Mouse (Mus musculus): Measurements from ENCODE around the gene Plcb4. TPM values are rescaled to one million over a fixed set of nuclear protein-coding genes. Genes with fewer than 3 reads are reported as not detected.

The Plcb4 gene
- polyA plus RNA-seq, 1 experiment = 42.0 TPM

GRCm38 (mm10) chr2:135834435-135834834, 175.6 kb downstream of the Plcb4 start:
- H3K4me3 ChIP-seq (ENCODE audit: insufficient read depth, low read length) = no peak overlapping the region
- H3K27ac ChIP-seq (ENCODE audit: insufficient read depth, low read length) = no peak overlapping the region
- peaks cover 5% of the 10 kb centered on the region for H3K4me1 ChIP-seq (ENCODE audit: control insufficient read depth, insufficient read depth, low read length)
- TF ChIP-seq POLR2A (IDR thresholded peaks at IDR 0.05; ENCODE audit: extremely low read depth, insufficient read depth, low read length) (no peak), CTCF (IDR thresholded peaks at IDR 0.05; ENCODE audit: extremely low read depth, insufficient read depth, low read length) (no peak)

- H3K27ac ChIP-seq (ENCODE audit: insufficient read depth, low read length) = no peak overlapping the region
- H3K4me1 ChIP-seq (ENCODE audit: control insufficient read depth, insufficient read depth, low read length) = peaks cover 5% of the 10 kb centered on the region
- TF ChIP-seq POLR2A (IDR thresholded peaks at IDR 0.05; ENCODE audit: extremely low read depth, insufficient read depth, low read length) (no peak), CTCF (IDR thresholded peaks at IDR 0.05; ENCODE audit: extremely low read depth, insufficient read depth, low read length) (no peak)
- no peak overlapping the region for H3K4me3 ChIP-seq (ENCODE audit: insufficient read depth, low read length)
Observed at GRCm38 (mm10) chr2:135835911-135836310, 177.1 kb downstream of the Plcb4 start.

- no peak for TF ChIP-seq CTCF (IDR thresholded peaks at IDR 0.05; ENCODE audit: extremely low read depth, insufficient read depth, low read length)
- TF ChIP-seq POLR2A (IDR thresholded peaks at IDR 0.05; ENCODE audit: extremely low read depth, insufficient read depth, low read length) = no peak
- Histone ChIP-seq H3K4me1 (ENCODE audit: control insufficient read depth, insufficient read depth, low read length) (peaks cover 5% of the 10 kb centered on the region), H3K27ac (ENCODE audit: insufficient read depth, low read length) (no peak overlapping the region)
Observed at GRCm38 (mm10) chr2:135836426-135836825, 177.6 kb downstream of the Plcb4 start.

GRCm38 (mm10) chr2:135837730-135838129, 178.9 kb downstream of the Plcb4 start:
- TF ChIP-seq CTCF (IDR thresholded peaks at IDR 0.05; ENCODE audit: extremely low read depth, insufficient read depth, low read length) (no peak), POLR2A (IDR thresholded peaks at IDR 0.05; ENCODE audit: extremely low read depth, insufficient read depth, low read length) (no peak)
- Histone ChIP-seq H3K4me3 (ENCODE audit: insufficient read depth, low read length) (no peak overlapping the region), H3K4me1 (ENCODE audit: control insufficient read depth, insufficient read depth, low read length) (peaks cover 5% of the 10 kb centered on the region), H3K27ac (ENCODE audit: insufficient read depth, low read length) (no peak overlapping the region)

More at GRCm38 (mm10) chr2:135836426-135836825, 177.6 kb downstream of the Plcb4 start:
- H3K4me3 ChIP-seq (ENCODE audit: insufficient read depth, low read length) = no peak overlapping the region

GRCm38 (mm10) chr2:135838135-135838534, 179.3 kb downstream of the Plcb4 start:
- TF ChIP-seq CTCF (IDR thresholded peaks at IDR 0.05; ENCODE audit: extremely low read depth, insufficient read depth, low read length) (no peak), POLR2A (IDR thresholded peaks at IDR 0.05; ENCODE audit: extremely low read depth, insufficient read depth, low read length) (no peak)
- no peak overlapping the region for H3K4me3 ChIP-seq (ENCODE audit: insufficient read depth, low read length)
- H3K4me1 ChIP-seq (ENCODE audit: control insufficient read depth, insufficient read depth, low read length) = peaks cover 5% of the 10 kb centered on the region
- no peak overlapping the region for H3K27ac ChIP-seq (ENCODE audit: insufficient read depth, low read length)

GRCm38 (mm10) chr2:135838651-135839286, 180.0 kb downstream of the Plcb4 start:
- TF ChIP-seq CTCF (IDR thresholded peaks at IDR 0.05; ENCODE audit: extremely low read depth, insufficient read depth, low read length) = no peak
- TF ChIP-seq POLR2A (IDR thresholded peaks at IDR 0.05; ENCODE audit: extremely low read depth, insufficient read depth, low read length) = no peak
- Histone ChIP-seq H3K4me3 (ENCODE audit: insufficient read depth, low read length) (no peak overlapping the region), H3K4me1 (ENCODE audit: control insufficient read depth, insufficient read depth, low read length) (peaks cover 5% of the 10 kb centered on the region), H3K27ac (ENCODE audit: insufficient read depth, low read length) (no peak overlapping the region)

- Histone ChIP-seq H3K27ac (ENCODE audit: insufficient read depth, low read length) (no peak overlapping the region), H3K4me1 (ENCODE audit: control insufficient read depth, insufficient read depth, low read length) (no peaks in the 10 kb centered on the region)
Observed at GRCm38 (mm10) chr2:135843721-135844120, 184.9 kb downstream of the Plcb4 start.

GRCm38 (mm10) chr2:135846903-135847302, 188.1 kb downstream of the Plcb4 start:
- TF ChIP-seq POLR2A (IDR thresholded peaks at IDR 0.05; ENCODE audit: extremely low read depth, insufficient read depth, low read length) (no peak), CTCF (IDR thresholded peaks at IDR 0.05; ENCODE audit: extremely low read depth, insufficient read depth, low read length) (no peak)
- Histone ChIP-seq H3K27ac (ENCODE audit: insufficient read depth, low read length) (no peak overlapping the region), H3K4me3 (ENCODE audit: insufficient read depth, low read length) (no peak overlapping the region), H3K4me1 (ENCODE audit: control insufficient read depth, insufficient read depth, low read length) (no peaks in the 10 kb centered on the region)

More at GRCm38 (mm10) chr2:135843721-135844120, 184.9 kb downstream of the Plcb4 start:
- H3K4me3 ChIP-seq (ENCODE audit: insufficient read depth, low read length) = no peak overlapping the region
- TF ChIP-seq POLR2A (IDR thresholded peaks at IDR 0.05; ENCODE audit: extremely low read depth, insufficient read depth, low read length) (no peak), CTCF (IDR thresholded peaks at IDR 0.05; ENCODE audit: extremely low read depth, insufficient read depth, low read length) (no peak)

GRCm38 (mm10) chr2:135847738-135848137, 188.9 kb downstream of the Plcb4 start:
- no peaks in the 10 kb centered on the region for H3K4me1 ChIP-seq (ENCODE audit: control insufficient read depth, insufficient read depth, low read length)
- TF ChIP-seq POLR2A (IDR thresholded peaks at IDR 0.05; ENCODE audit: extremely low read depth, insufficient read depth, low read length) = no peak
- TF ChIP-seq CTCF (IDR thresholded peaks at IDR 0.05; ENCODE audit: extremely low read depth, insufficient read depth, low read length) = no peak

GRCm38 (mm10) chr2:135848169-135848568, 189.4 kb downstream of the Plcb4 start:
- no peak for TF ChIP-seq CTCF (IDR thresholded peaks at IDR 0.05; ENCODE audit: extremely low read depth, insufficient read depth, low read length)
- no peak for TF ChIP-seq POLR2A (IDR thresholded peaks at IDR 0.05; ENCODE audit: extremely low read depth, insufficient read depth, low read length)
- Histone ChIP-seq H3K4me3 (ENCODE audit: insufficient read depth, low read length) (no peak overlapping the region), H3K4me1 (ENCODE audit: control insufficient read depth, insufficient read depth, low read length) (no peaks in the 10 kb centered on the region), H3K27ac (ENCODE audit: insufficient read depth, low read length) (no peak overlapping the region)

More at GRCm38 (mm10) chr2:135847738-135848137, 188.9 kb downstream of the Plcb4 start:
- no peak overlapping the region for H3K27ac ChIP-seq (ENCODE audit: insufficient read depth, low read length)
- H3K4me3 ChIP-seq (ENCODE audit: insufficient read depth, low read length) = no peak overlapping the region
